Mouse (Mus musculus) T-helper 1 cell (primary cell): Measurements from ENCODE around the gene Ryk.

Experiments
- in situ Hi-C: fragments of 300-600 bp; cut with MboI, MseI; formaldehyde crosslinking; loops from one replicate; pipeline ENCODE4 v1.15.1; 2025; ENCODE audit warnings: high pct_unique_total_duplicates

The Ryk gene

DNA sequence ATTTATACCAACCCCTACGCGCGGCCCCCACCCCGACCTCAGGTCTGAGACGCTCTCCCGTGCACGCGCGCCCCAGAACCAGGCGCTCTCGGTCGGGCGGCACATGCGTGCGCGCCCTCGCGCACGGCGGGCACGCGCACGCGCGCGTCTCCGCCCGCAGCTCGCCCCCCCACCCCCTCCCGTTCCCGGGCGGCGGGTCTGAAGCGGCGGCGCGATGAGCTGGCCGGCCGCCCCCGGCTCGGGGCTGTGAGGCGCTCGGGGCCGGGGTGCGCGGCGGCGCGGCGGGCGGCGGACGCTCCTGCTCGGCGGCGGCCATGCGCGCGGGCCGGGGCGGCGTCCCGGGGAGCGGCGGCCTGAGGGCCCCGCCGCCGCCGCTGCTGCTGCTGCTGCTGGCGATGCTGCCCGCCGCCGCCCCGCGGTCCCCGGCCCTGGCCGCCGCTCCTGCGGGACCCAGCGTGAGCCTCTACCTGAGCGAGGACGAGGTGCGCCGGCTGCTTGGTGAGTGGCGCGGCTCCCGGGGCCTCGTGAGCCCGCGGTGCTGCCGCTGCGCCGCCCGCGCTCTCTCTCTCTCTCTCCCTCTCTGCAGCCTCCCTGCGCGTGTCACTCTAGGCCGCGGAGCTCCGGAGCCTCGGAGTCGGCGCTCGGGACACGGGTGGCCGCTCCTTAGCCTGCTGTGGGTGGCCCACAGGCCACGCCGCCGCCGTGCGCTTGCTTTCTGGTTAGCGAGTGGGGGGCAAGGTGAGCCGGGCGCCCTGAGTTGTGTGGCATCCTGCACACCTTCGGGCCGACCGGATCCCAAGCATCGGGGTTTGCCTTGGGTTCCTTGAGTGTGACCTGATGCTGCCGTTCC, at the start of gene Ryk:
Gene Ryk, plus strand, starts transcription at position 176 of the 850 bp plus-strand sequence.
- in situ Hi-C loops, result no loop called here

- in situ Hi-C loops, result no loop called here
Measured at GRCm38 (mm10) chr9:102789491-102789890, 45.2 kb upstream of the Ryk start.

- in situ Hi-C loops, result no loop called here
Measured at GRCm38 (mm10) chr9:102791845-102792244, 42.9 kb upstream of the Ryk start.

GRCm38 (mm10) chr9:102792836-102793235, 41.9 kb upstream of the Ryk start:
- in situ Hi-C loops, result no loop called here

DNA sequence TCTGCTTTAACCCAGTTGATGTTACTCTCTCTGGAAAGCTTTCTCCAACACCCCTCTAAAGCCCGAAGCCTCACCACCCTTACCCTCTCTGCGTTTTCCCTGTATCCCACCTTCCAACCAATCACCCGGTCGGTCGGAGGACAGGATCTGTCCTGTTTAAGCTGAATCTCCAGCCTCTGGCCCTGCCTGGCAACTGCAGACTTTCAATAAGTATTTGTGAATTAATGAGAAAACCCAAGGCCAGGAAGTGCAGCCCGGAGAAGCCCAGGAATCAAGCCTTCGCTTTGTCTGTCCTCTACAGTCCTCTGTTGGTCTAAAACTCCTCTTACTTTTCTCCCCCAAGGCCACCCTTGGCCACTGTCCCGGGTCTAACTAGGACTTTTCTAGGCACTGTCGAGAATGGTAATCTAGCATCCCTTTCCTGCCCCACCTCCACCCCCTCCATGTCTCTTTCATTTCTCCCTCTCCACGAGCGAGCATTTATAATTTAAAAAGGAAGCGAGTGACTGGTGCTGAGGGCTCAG, 41.4 kb upstream of the Ryk start:
- in situ Hi-C loops, result no loop called here

- in situ Hi-C loops, result no loop called here
Measured at GRCm38 (mm10) chr9:102798406-102798805, 36.3 kb upstream of the Ryk start.

GRCm38 (mm10) chr9:102806056-102806573, 28.6 kb upstream of the Ryk start:
- in situ Hi-C loops, result no loop called here

- in situ Hi-C loops, result no loop called here
Measured at GRCm38 (mm10) chr9:102811192-102811591, 23.5 kb upstream of the Ryk start.

DNA sequence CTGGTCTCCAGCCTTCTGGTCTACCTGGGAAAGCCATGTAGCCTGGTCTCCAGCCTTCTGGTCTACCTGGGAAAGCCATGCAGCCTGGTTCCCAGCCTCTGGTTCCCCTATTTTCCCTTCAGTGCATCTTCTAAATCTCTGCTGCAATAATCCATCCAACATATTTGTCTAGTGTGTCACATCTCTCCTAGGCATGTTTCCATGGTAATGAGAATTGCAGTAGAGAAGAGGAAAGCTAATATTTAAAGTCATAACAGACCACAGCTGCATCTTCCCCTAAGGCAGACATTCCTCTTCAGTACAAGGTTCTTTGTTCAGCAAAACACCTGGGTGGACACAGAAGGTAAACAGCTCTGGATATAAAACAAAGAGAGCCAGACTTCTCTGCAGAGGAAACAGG, 16.5 kb upstream of the Ryk start:
- in situ Hi-C loops, result no loop called here

- in situ Hi-C loops, result no loop called here
Measured at GRCm38 (mm10) chr9:102828604-102829003, 6.1 kb upstream of the Ryk start.

GRCm38 (mm10) chr9:102831541-102831940, 3.2 kb upstream of the Ryk start:
- in situ Hi-C loops, result no loop called here

DNA sequence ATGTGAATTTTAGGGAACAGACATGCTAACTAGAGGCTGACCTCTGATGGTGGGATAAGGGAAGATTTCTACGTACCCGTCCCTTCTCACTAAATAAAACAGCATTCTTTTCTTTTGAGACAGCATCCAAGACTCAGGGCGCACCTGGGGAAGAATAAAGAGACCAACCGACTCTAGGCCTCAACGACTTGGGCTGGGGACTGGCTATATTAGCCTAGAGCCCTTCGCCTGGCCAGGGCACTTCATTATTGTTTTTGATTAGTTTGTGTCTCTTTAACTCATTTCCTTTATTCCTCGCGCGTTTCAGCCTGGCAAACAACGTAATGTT, 339 bp upstream of the Ryk start:
- in situ Hi-C loops, result no loop called here

GRCm38 (mm10) chr9:102836279-102836678, 1.6 kb downstream of the Ryk start:
- in situ Hi-C loops, result no loop called here

- in situ Hi-C loops, result no loop called here
Measured at GRCm38 (mm10) chr9:102840792-102841778, 6.4 kb downstream of the Ryk start.

DNA sequence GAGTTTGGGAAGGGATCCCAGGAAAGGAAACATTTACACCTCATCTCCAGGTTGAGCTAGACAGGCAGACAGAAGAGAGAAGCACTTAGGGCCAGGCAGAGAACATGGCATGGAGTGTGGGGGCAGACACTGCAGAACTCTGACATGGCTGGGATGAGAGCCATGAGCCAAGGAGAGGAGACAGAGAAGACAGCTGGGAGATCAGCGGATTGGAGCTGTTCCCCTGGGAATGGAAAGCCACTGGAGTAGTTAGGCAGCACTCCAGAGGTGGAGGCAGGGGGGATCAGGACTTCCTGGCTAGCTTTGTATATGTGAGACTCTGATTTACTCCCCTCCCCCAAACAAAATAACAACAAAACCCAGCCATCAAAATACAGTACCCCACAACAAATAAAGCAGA, 7.1 kb downstream of the Ryk start:
- in situ Hi-C loops, result no loop called here

DNA sequence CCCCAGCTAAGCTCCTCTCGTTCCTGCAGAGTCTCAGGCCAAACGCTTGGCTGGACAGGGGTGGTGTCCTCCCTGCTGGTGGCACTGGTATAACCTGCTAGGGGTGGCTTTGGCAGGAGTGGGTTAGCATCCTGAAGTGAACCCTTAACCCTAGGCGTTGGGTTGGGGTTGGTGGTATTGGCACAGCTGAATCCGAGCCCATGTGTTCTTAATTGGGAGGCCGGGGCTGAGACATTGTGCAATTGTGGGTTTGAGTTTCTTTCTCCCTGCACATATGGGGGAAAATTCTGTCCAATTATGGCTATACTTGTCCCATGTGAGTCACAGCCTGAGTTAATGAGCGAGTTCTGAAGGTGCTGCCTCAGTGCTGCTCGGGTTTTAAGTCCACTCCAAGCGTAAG, 7.8 kb downstream of the Ryk start:
- in situ Hi-C loops, result no loop called here

DNA sequence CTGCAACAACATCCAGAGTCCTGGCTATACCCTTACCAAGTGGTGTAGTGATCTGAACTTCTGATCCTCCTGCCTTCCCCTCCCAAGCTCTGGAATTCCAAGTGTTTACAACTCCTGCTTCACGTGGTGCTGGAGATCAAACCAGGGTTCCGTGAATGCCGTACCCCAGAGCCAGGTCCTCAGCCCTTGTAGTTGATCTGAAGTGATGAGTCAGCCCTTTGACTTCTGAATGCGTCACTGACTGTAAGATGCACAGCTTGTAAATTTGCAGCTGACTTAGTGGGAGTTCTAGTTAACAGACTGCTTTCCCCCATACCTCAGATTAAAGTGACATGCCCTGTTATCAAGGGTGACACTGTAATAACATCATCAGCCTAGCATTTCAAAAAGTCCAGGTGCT, 8.9 kb downstream of the Ryk start:
- in situ Hi-C loops, result no loop called here

DNA sequence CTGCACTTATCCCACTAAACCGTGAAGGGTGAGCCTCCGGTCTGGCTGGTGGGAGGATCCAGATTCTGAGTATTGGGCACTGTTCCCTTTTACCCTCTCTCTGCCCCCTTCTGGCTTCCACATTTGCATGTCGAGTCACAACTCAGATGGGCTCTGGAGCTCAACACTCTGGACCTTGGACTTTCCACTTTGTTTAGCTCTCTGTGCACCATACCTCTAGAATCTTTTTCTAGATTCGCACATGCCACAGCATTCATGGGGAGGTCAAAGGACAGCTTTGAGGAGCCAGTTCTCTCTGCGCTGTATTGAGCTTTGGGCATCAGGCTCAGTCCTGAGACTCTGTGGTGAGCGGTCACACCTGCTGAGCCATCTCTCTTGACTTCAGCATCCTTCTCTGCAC, 11.1 kb downstream of the Ryk start:
- in situ Hi-C loops, result no loop called here

DNA sequence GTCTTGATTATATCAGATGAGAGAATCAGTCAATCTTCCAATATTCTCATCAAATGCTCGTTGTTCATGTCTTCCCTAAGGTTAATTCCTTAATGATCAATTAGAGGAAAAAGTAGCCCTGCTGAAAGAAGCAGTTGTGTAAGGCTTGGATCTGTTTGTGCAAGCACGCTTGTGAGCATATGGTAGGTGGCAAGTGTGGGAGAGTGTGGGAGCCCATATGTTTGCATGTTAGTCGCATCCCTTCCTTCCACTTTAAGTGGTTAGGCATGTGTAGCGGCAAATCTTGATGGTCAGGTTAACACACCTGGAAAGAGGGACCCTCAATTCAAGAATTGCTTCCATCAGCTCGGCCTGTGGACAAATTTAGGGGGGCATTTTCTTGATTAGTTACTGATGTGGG, 11.6 kb downstream of the Ryk start:
- in situ Hi-C loops, result no loop called here

DNA sequence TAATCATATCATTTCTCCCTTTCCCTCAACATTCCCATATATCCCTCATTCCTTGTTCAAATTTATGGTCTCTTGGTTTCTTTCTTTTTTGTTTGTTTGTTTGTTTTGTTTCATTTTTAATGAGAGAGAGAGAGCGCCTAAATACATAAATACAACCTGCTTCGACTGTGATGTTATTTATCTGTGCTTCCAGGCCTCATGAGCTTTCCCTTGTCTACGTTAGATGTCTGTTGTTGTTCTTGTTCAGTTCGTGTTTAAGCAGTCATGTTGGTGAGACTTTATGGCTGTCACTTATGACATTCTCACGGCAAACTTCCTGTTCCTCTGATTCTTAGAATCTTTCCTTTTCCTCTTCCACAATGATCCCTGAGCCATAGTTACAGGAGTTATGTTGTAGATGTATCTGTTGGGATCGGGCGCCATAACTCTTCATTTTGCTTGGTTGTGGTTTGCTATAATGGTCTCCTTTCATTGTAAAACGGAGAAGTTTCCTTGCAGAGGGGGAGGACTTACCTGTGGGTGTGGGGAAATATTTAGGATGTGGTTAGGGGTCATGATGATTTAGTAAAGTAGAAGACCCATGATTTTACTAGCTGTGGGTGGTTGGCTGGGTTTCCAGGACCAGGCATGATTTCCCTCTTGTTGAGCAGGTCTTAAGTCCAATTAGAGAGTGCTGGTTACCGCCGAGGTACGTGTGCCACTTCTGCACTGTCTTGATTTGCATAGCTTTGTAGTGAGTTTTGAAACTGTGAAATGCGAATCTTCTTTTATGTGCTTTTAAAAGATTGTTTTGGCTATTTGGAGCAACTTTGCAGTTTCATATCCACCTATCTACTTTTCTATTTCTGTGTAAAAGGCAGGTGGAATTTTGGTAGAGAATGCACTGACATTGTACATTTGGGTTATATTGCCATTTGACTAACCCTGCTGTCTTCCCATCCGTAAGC, 17.6 kb downstream of the Ryk start:
- in situ Hi-C loops, result no loop called here

- in situ Hi-C loops, result no loop called here
Measured at GRCm38 (mm10) chr9:102857856-102858255, 23.1 kb downstream of the Ryk start.
